Mouse (Mus musculus) ES-Bruce4 (cell line): Measurements from ENCODE around the gene Igfbpl1. TPM values are rescaled to one million over a fixed set of nuclear protein-coding genes. Genes with fewer than 3 reads are reported as not detected.

Source experiments
- H3K27ac ChIP-seq: 2 replicates; pipeline ENCODE4 v1.5.1; 2012; ENCODE audit warnings: low read length, inconsistent platforms; ENCODE audit not compliant: insufficient read depth
- H3K27me3 ChIP-seq: 2 replicates; pipeline ENCODE4 v1.6.1; 2012; ENCODE audit warnings: mild to moderate bottlenecking, low read length, inconsistent platforms; ENCODE audit not compliant: control insufficient read depth, poor library complexity, insufficient read depth, severe bottlenecking
- H3K36me3 ChIP-seq: 2 replicates; pipeline ENCODE4 v1.6.1; 2012; ENCODE audit warnings: inconsistent platforms, mild to moderate bottlenecking, low read length, moderate library complexity; ENCODE audit not compliant: control insufficient read depth, poor library complexity, insufficient read depth, severe bottlenecking
- H3K4me1 ChIP-seq: one replicate; pipeline ENCODE4 v1.8.1; 2011; ENCODE audit warnings: low read length; ENCODE audit not compliant: control insufficient read depth, insufficient read depth
- H3K4me3 ChIP-seq: 2 replicates; pipeline ENCODE4 v1.5.1; 2011; ENCODE audit warnings: low read depth, mild to moderate bottlenecking, low read length
- H3K9ac ChIP-seq: 2 replicates; pipeline ENCODE4 v1.6.1; 2012; ENCODE audit warnings: low read depth, mild to moderate bottlenecking, inconsistent platforms; ENCODE audit not compliant: poor library complexity, severe bottlenecking
- H3K9me3 ChIP-seq: replicated peaks from 2 replicates; pipeline ENCODE4 v1.6.1; 2012; ENCODE audit warnings: mild to moderate bottlenecking, low read length, inconsistent platforms; ENCODE audit not compliant: control insufficient read depth, poor library complexity, insufficient read depth, severe bottlenecking
- CTCF ChIP-seq: IDR thresholded peaks from one replicate; pipeline ENCODE4 v1.8.1; 2011; ENCODE audit warnings: low read depth, low read length
- EP300 ChIP-seq: IDR thresholded peaks from 2 replicates; pipeline ENCODE4 v1.6.1; 2011; ENCODE audit warnings: low read depth, low read length; ENCODE audit not compliant: insufficient read depth
- POLR2A ChIP-seq: IDR thresholded peaks from one replicate; pipeline ENCODE4 v1.8.1; 2011; ENCODE audit warnings: low read length; ENCODE audit not compliant: insufficient read depth
- polyA plus RNA-seq: library from polyadenylated mRNA; stranded (reverse); fragments of >200 nt; gene quantifications from 2 replicates; pipeline ENCODE4 v1.2.4, GENCODE M21; 2011; ENCODE audit warnings: low read depth; ENCODE audit not compliant: missing spikeins, insufficient read depth, insufficient read length

Gene Igfbpl1
- polyA plus RNA-seq, 1 experiment = 4.1 TPM

DNA sequence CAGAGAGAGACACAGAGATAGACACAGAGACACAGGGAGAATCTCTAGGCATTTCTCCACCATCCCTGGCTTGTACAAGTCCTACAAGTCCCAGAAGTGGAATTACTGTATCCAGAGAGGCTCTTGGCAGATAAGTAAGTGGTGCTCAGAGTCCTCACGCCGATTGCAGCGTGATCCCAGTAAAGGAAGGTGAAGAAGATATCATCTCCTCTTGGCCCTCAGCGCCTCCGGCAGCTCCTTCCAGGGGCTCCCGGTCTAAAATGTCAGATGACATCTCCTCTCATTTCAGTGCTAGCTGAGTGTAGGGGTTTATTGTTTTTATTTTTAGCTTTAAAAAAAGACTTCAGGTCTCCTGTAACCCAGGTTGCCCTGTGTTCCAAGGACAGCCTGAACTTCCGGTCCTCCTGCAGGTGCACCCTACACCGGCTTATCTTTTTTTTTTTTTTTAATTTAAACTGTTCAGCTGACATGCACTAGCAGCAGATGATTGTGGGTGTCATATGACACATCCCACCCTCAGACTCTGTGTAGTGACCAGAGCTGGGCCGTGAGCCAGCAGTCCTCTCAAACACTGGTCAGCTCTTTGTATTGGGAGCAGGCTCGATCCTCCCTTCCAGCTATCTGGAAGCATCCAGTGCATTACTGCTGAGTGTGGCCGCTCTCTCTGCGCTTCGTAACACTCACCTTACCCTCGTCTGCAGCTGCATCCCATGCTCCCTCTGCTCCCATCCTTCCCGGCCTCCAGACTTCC is 26.9 kb upstream of the Igfbpl1 start:
- Histone ChIP-seq H3K4me1 (peaks cover 3% of the 10 kb centered on the region), H3K27me3 (no peaks in the 10 kb centered on the region), H3K4me3 (no peak overlapping the region), H3K9ac (no peak overlapping the region), H3K27ac (no peak overlapping the region), H3K36me3 (no peaks in the 10 kb centered on the region), H3K9me3 (no peaks in the 10 kb centered on the region)
- no peak for TF ChIP-seq POLR2A
- no peak for TF ChIP-seq EP300
- TF ChIP-seq CTCF = no peak

GRCm38 (mm10) chr4:45851640-45852051 is 24.9 kb upstream of the Igfbpl1 start:
- no peaks in the 10 kb centered on the region for H3K27me3 ChIP-seq
- H3K9me3 ChIP-seq = no peaks in the 10 kb centered on the region
- no peak overlapping the region for H3K9ac ChIP-seq
- no peak overlapping the region for H3K4me3 ChIP-seq
- peaks cover 3% of the 10 kb centered on the region for H3K4me1 ChIP-seq
- no peaks in the 10 kb centered on the region for H3K36me3 ChIP-seq
- TF ChIP-seq CTCF (no peak), EP300 (no peak), POLR2A (no peak)
- no peak overlapping the region for H3K27ac ChIP-seq

DNA sequence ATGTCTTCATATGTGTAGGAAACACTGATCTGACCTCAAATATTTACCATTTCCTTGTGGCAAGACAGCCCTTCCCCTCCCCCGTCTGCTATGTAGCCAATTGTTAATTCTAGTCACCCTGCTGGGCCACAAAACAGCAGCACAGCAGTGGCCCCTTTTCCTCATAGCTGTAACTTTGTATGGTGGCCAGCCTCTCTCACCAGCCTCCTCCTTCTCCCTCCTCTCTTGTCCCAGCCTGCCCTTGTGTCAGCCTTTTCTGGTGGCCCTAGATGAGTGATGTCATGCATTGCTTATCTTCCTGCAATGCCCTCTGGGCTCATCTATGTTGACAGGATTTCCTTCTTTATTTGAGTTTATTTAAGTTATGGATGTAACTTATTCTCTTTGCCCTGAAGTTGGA is 22.7 kb upstream of the Igfbpl1 start:
- Histone ChIP-seq H3K27me3 (no peaks in the 10 kb centered on the region), H3K27ac (no peak overlapping the region), H3K4me3 (no peak overlapping the region), H3K9ac (no peak overlapping the region), H3K4me1 (peaks cover 3% of the 10 kb centered on the region), H3K36me3 (no peaks in the 10 kb centered on the region), H3K9me3 (no peaks in the 10 kb centered on the region)
- TF ChIP-seq EP300 (no peak), POLR2A (no peak), CTCF (no peak)

GRCm38 (mm10) chr4:45848825-45849156 is 22.1 kb upstream of the Igfbpl1 start:
- Histone ChIP-seq H3K27ac (no peak overlapping the region), H3K4me3 (no peak overlapping the region), H3K27me3 (no peaks in the 10 kb centered on the region), H3K9ac (no peak overlapping the region), H3K4me1 (peaks cover 3% of the 10 kb centered on the region), H3K9me3 (no peaks in the 10 kb centered on the region), H3K36me3 (no peaks in the 10 kb centered on the region)
- TF ChIP-seq CTCF = no peak

DNA sequence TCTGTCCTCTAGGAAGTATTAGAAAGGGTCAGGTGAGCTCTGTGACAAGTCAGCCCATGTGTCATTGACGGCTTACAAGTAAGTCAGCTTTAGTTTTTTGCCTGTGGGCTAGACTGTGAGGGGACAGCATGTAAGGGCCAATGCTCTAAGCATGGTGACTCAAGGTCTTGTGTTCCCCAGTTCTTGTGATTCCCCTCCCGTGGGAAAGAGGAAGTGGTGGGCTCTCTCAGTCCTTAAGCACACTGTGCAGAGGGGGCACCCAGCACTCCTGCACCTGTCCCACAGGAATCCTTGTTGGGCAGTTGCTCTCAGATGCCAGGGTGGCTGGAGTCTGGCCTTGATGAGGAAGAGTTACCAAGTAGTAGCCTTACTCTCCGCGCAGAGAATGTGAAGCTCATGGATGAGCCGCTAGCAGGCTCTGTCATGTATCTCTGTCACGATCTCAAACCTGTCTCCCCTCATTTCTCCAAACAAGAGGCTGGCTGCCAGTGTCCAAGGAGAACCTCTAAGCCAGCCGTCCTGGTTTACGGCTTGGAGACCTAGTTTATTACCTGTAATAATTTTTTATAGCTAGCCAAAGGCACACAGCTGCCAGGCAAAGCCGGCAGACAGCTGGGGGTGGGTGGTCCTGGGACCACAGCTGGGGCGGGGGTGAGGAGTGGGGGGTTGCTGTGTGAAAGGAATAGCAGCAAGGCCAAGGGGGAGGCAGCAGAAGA is 21.5 kb upstream of the Igfbpl1 start, which contains the start of gene Stra6l:
Gene Stra6l, plus strand, starts transcription at position 556 of the 716 bp plus-strand sequence.
- Histone ChIP-seq H3K27me3 (no peaks in the 10 kb centered on the region), H3K4me1 (peaks cover 3% of the 10 kb centered on the region), H3K9ac (no peak within 1 kb of the TSS), H3K27ac (no peak within 1 kb of the TSS), H3K4me3 (no peak within 1 kb of the TSS), H3K36me3 (no peaks in the 10 kb centered on the region), H3K9me3 (no peaks in the 10 kb centered on the region)
- TF ChIP-seq EP300 = no peak
- TF ChIP-seq POLR2A = no peak
- no peak for TF ChIP-seq CTCF

DNA sequence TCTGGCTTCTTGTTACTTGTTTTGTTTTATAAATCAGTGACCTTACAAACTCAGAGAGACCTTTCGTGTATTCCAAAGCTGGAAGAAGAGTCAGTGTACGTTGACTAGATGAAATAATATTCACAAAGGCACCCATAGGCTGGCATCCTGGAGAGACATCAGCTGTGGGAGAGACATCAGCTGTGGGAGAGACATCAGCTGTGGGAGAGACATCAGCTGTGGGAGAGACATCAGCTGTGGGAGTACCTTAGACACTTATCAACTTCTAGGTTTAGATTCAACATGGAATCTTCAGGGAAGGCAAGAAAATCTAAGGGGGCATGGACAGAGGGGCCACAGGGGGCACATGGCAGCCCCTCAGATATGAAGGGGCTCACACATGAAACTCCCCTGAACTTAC is 19.5 kb upstream of the Igfbpl1 start:
- Histone ChIP-seq H3K4me1 (no peaks in the 10 kb centered on the region), H3K27me3 (no peaks in the 10 kb centered on the region), H3K9ac (no peak overlapping the region), H3K4me3 (no peak overlapping the region), H3K9me3 (no peaks in the 10 kb centered on the region), H3K27ac (no peak overlapping the region), H3K36me3 (no peaks in the 10 kb centered on the region)
- TF ChIP-seq CTCF (no peak), EP300 (no peak), POLR2A (no peak)
